Mouse (Mus musculus): ENCODE data around the gene Chst15.

DNA sequence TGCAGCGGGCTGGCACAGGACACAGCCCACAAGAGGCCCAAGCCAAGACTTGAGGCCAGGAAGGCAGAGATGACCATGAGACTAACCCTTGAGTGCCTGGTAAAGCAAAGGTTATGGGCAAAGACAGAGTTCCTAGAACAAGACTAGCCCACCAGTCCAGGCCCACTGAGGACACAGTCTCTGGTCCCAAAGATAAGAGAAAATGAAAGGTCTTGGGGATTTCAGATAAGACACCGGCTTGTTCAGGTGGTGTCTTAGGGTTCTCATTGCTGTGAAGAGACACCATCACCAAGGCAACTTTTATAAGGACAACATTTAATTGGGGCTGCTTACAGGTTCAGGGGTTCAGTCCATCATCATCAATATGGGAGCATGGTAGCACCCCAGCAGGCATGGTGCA lies 26.9 kb upstream of the Chst15 start:
- TF ChIP-seq CTCF (conservative IDR thresholded peaks at IDR 0.05; ENCODE audit: low read length), result no peak
- no peak for TF ChIP-seq POU5F1 (IDR thresholded peaks at IDR 0.05; ENCODE audit: borderline replicate concordance, low read length)

All from E14TG2a.4 (cell line).